Mouse (Mus musculus) adrenal gland, postnatal 36 days (tissue): ENCODE results near the gene Zfp691. TPM values are rescaled to one million over a fixed set of nuclear protein-coding genes. Genes with fewer than 3 reads are reported as not detected.
A peak's percentile ranks its signal among the peaks of the same experiment; 100 is the strongest.

Experiments
- DNase-seq, 2 experiments: peaks; one replicate each; pipeline ENCODE4 v3.0.0; 2021; ENCODE audit warnings: mixed read lengths in 1 of 2
- total RNA-seq, 2 experiments: library from RNA; stranded (reverse); gene quantifications; 2 replicates each; pipeline ENCODE4 v1.2.3; 2021

Zfp691 gene
- total RNA-seq, 2 experiments from 2014 or later = 11.5 to 12.4 TPM

GRCm38 (mm10) chr4:119167663-119168062 is 6.3 kb downstream of the Zfp691 start:
- peak; percentile 83 to 86 for DNase-seq

GRCm38 (mm10) chr4:119167068-119167467 is 6.9 kb downstream of the Zfp691 start:
- DNase-seq = no peak

GRCm38 (mm10) chr4:119165916-119166315 is 8.1 kb downstream of the Zfp691 start:
- DNase-seq = no peak

GRCm38 (mm10) chr4:119162990-119163389 is 11.0 kb downstream of the Zfp691 start:
- DNase-seq = no peak

- DNase-seq = no peak
These were observed 12.6 kb downstream of the Zfp691 start for GRCm38 (mm10) chr4:119161358-119161757.

- DNase-seq = no peak
These were observed 16.1 kb downstream of the Zfp691 start for GRCm38 (mm10) chr4:119157891-119158290.

- peak; percentile 72 to 79 for DNase-seq
These were observed 16.8 kb downstream of the Zfp691 start for GRCm38 (mm10) chr4:119157186-119157585.

GRCm38 (mm10) chr4:119148741-119149140 is 25.3 kb downstream of the Zfp691 start:
- no peak for DNase-seq

- no peak for DNase-seq
These were observed 26.6 kb downstream of the Zfp691 start for GRCm38 (mm10) chr4:119147347-119147746.

GRCm38 (mm10) chr4:119146816-119147215 is 27.2 kb downstream of the Zfp691 start:
- peak; percentile 52 to 63 for DNase-seq

GRCm38 (mm10) chr4:119142230-119142871 is 31.6 kb downstream of the Zfp691 start:
- DNase-seq = peak; percentile 76 to 80

- DNase-seq = no peak
These were observed 32.8 kb downstream of the Zfp691 start for GRCm38 (mm10) chr4:119141191-119141590.

- DNase-seq = peak; percentile 21 to 64
These were observed 33.9 kb downstream of the Zfp691 start for GRCm38 (mm10) chr4:119140126-119140525.

GRCm38 (mm10) chr4:119138776-119139175 is 35.2 kb downstream of the Zfp691 start:
- DNase-seq = no peak

GRCm38 (mm10) chr4:119138171-119138570 is 35.8 kb downstream of the Zfp691 start:
- DNase-seq = peak; percentile 83

GRCm38 (mm10) chr4:119137313-119137712 is 36.7 kb downstream of the Zfp691 start:
- no peak for DNase-seq

- no peak for DNase-seq
These were observed 40.1 kb downstream of the Zfp691 start for GRCm38 (mm10) chr4:119133860-119134259.

GRCm38 (mm10) chr4:119133306-119133705 is 40.7 kb downstream of the Zfp691 start:
- no peak for DNase-seq

- no peak for DNase-seq
These were observed 42.6 kb downstream of the Zfp691 start for GRCm38 (mm10) chr4:119131189-119131910.

- no peak for DNase-seq
These were observed 44.9 kb downstream of the Zfp691 start for GRCm38 (mm10) chr4:119129096-119129495.

- DNase-seq = no peak
These were observed 45.4 kb downstream of the Zfp691 start for GRCm38 (mm10) chr4:119128547-119128946.

- peak in 1 of 2 experiments; percentile 31 for DNase-seq
These were observed 46.8 kb downstream of the Zfp691 start for GRCm38 (mm10) chr4:119127229-119127628.

- no peak for DNase-seq
These were observed 48.3 kb downstream of the Zfp691 start for GRCm38 (mm10) chr4:119125577-119126270.
